Mouse (Mus musculus): ENCODE data around the gene G2e3. TPM values are rescaled to one million over a fixed set of nuclear protein-coding genes. Genes with fewer than 3 reads are reported as not detected.

G2e3 gene
- polyA plus RNA-seq, 1 experiment = 0.24 TPM

DNA sequence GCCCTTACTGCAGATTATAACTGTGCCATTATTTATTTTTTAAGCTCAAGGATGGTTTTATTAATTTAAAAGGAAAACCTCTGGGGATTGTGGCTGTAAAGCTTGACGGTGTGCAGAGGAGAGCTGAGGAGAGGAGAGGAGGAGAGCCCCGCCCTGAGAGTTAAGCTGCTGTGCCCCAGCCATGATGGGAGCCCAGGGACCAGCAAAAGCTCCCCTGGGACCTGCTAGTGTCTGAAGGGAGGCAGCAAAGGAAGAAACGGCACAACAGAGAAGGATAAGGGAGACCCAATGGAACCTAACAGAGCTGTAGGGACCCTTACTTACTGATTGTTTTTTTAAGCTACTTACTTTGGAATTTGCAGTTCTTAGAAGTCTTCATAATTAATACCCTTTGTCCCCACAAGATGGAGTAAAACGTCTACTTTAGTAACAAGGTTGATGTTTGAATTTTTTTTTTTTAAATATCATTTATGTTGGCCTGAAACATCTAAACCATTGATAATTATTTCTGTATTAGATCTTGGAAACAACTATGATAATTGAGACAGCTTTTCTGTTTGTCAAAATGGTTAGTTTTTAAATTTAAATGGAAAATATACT, 56.2 kb downstream of the G2e3 start:
- H3K4me3 ChIP-seq (ENCODE audit: low read depth, low read length) = no peak overlapping the region
- 62% methylated on average over 4 of the region's 4 CpGs for WGBS
- H3K4me1 ChIP-seq (ENCODE audit: control insufficient read depth, insufficient read depth, insufficient read length, low read length) = no peaks in the 10 kb centered on the region
- peaks cover 46% of the 10 kb centered on the region for H3K36me3 ChIP-seq (ENCODE audit: control insufficient read depth, insufficient read depth, low read length)
- no peaks in the 10 kb centered on the region for H3K27me3 ChIP-seq (ENCODE audit: control insufficient read depth, insufficient read depth, low read length)
- no peak overlapping the region for H3K27ac ChIP-seq (ENCODE audit: insufficient read depth, low read depth, low read length)
- TF ChIP-seq CTCF (IDR thresholded peaks at IDR 0.05; ENCODE audit: extremely low read depth, insufficient read length, insufficient replicate concordance, low read depth, low read length) = no peak
- no peak for TF ChIP-seq POLR2A (IDR thresholded peaks at IDR 0.05; ENCODE audit: low read depth, low read length)

DNA sequence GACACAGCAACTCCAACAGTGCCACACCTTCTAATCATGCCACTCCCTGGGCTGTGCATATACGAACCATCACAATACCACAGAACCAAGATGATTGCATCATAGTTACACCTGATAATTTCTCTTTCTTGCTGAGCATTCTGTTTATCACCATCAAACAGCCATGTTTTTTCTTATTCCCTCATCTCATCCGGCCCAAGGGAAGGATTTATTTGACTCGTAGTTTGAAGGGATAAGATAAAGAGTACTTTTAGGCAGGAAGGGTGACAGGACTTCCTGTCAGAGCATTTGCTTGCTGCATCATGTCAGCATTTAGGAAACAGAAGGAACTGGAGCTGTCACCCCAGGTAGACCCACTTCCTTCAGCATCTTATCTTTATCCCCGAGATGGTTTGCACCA, 63.5 kb downstream of the G2e3 start:
- H3K36me3 ChIP-seq (ENCODE audit: control insufficient read depth, insufficient read depth, low read length) = peaks cover 39% of the 10 kb centered on the region
- WGBS = 77% methylated on average over 4 of the region's 4 CpGs

More for the DNA sequence above, 63.5 kb downstream of the G2e3 start:
- H3K4me3 ChIP-seq (ENCODE audit: low read depth, low read length) = no peak overlapping the region
- no peak for TF ChIP-seq CTCF (IDR thresholded peaks at IDR 0.05; ENCODE audit: extremely low read depth, insufficient read length, insufficient replicate concordance, low read depth, low read length)
- no peak for TF ChIP-seq POLR2A (IDR thresholded peaks at IDR 0.05; ENCODE audit: low read depth, low read length)
- no peak overlapping the region for H3K27ac ChIP-seq (ENCODE audit: insufficient read depth, low read depth, low read length)
- H3K27me3 ChIP-seq (ENCODE audit: control insufficient read depth, insufficient read depth, low read length) = no peaks in the 10 kb centered on the region
- no peaks in the 10 kb centered on the region for H3K4me1 ChIP-seq (ENCODE audit: control insufficient read depth, insufficient read depth, insufficient read length, low read length)

Other genes with a start within 250 kb of the G2e3 start
- 1.8 and 5.5 TPM in 2 replicates for gene Scfd1, start 29.4 kb downstream of the G2e3 start, polyA plus RNA-seq (2012; rRNA removed)
- gene Coch, start 245.3 kb downstream of the G2e3 start, polyA plus RNA-seq (2012; rRNA removed) = 0.22 and 0.24 TPM in 2 replicates

All from small intestine, adult 2 months (tissue).